ENCODE assay signal across 8 mouse cellular contexts in genomic region chr10:19850998-19851691, GRCm38 (mm10). TPM values are rescaled to one million over a fixed set of nuclear protein-coding genes. Genes with fewer than 3 reads are reported as not detected.
DNase-seq lines count a peak whose midpoint lies in the region; ATAC-seq and TF ChIP-seq lines count a peak whose summit lies in the region.

Gene Slc35d3 (minus strand): TSS chr10:19851459.

- peaks cover 32% of the 10 kb centered on the region for H3K4me1 ChIP-seq in midbrain, embryonic 13.5 days (replicated peaks)
- peaks cover 14% of the 10 kb centered on the region; the same call in 1 of the 2 replicates for H3K4me1 ChIP-seq in stomach, postnatal 0 days (replicated peaks; ENCODE audit: control insufficient read depth, insufficient read depth)

- DNase-seq in cerebellum, adult 18-20 months, result peak; percentile 2 to 20
- no peak for DNase-seq in cerebellum, adult 11 months
- DNase-seq in right cerebral cortex, postnatal 14 days, result peak; percentile 51
- DNase-seq in right cerebral cortex, postnatal 36 days (ENCODE audit: low spot score in 2 of 2), result no peak
- peak; percentile 5 to 17 for DNase-seq in frontal cortex, postnatal 36 days (ENCODE audit: low spot score in 2 of 2)
- DNase-seq in kidney, postnatal 14 days, result peak; percentile 12
- DNase-seq in stomach, postnatal 0 days (ENCODE audit: low spot score), result peak; percentile 30

- WGBS in midbrain, embryonic 13.5 days, result under 1% methylated on average over 53 of the region's 72 CpGs
- under 1% methylated on average over 70 of the region's 72 CpGs for WGBS in stomach, postnatal 0 days

- H3K27me3 ChIP-seq in midbrain, embryonic 13.5 days, result peaks cover 78% of the 10 kb centered on the region
- peaks cover 16% of the 10 kb centered on the region; the same call in 1 of the 2 replicates for H3K27me3 ChIP-seq in stomach, postnatal 0 days (ENCODE audit: control insufficient read depth, insufficient read depth, low read length)

- ATAC-seq in midbrain, embryonic 13.5 days, result peak; percentile 67
- ATAC-seq in stomach, postnatal 0 days (ENCODE audit: low FRiP score, low TSS enrichment), result peak; percentile 39

- H3K4me3 ChIP-seq in midbrain, embryonic 13.5 days (replicated peaks), result peak within 1 kb of the TSS; percentile 62
- peak within 1 kb of the TSS; percentile 51 for H3K4me3 ChIP-seq in stomach, postnatal 0 days (ENCODE audit: low read depth, low read length)

- H3K27ac ChIP-seq in midbrain, embryonic 13.5 days, result no peak within 1 kb of the TSS
- no peak within 1 kb of the TSS for H3K27ac ChIP-seq in stomach, postnatal 0 days (replicated peaks)

- H3K4me2 ChIP-seq in midbrain, embryonic 13.5 days (replicated peaks), result peak within 1 kb of the TSS; percentile 98
- H3K4me2 ChIP-seq in stomach, postnatal 0 days (replicated peaks; ENCODE audit: low read depth), result peak within 1 kb of the TSS; percentile 95

- H3K36me3 ChIP-seq in midbrain, embryonic 13.5 days, result no peaks in the 10 kb centered on the region
- H3K36me3 ChIP-seq in stomach, postnatal 0 days (ENCODE audit: control insufficient read depth, insufficient read depth, low read length), result no peaks in the 10 kb centered on the region

- peak within 1 kb of the TSS; percentile 66 for H3K9ac ChIP-seq in midbrain, embryonic 13.5 days (replicated peaks)
- H3K9ac ChIP-seq in stomach, postnatal 0 days (ENCODE audit: low read length), result peak within 1 kb of the TSS; percentile 38

- no peak for TF ChIP-seq EP300 in stomach, postnatal 0 days (optimal IDR thresholded peaks at IDR 0.05)

- no peak for TF ChIP-seq CTCF in stomach, postnatal 0 days (IDR thresholded peaks at IDR 0.05; ENCODE audit: low read depth)

- H3K9me3 ChIP-seq in midbrain, embryonic 13.5 days, result no peaks in the 10 kb centered on the region
- no peaks in the 10 kb centered on the region for H3K9me3 ChIP-seq in stomach, postnatal 0 days (ENCODE audit: control insufficient read depth, low read length)

RNA-seq across cellular contexts. Expression of gene Slc35d3, which starts in this region (rescaled TPM):
- 1.3 and 2.5 TPM in 2 replicates for polyA plus RNA-seq in midbrain, embryonic 13.5 days (2015; fragmentation: Nextera tagmentation; extraction: Ambion mirVana)
- polyA plus RNA-seq in stomach, postnatal 0 days (2015; fragmentation: Nextera tagmentation; extraction: Ambion mirVana), result 0.24 and 0.25 TPM in 2 replicates

Comparison
In these comparisons a context has a peak if more than half of its experiments do, and no peak if none do; other contexts are left out.
1. DNase-seq: peak in cerebellum, adult 18-20 months (2 of 2), right cerebral cortex, postnatal 14 days (single experiment), frontal cortex, postnatal 36 days (2 of 2) and kidney, postnatal 14 days (single experiment); none in cerebellum, adult 11 months (single experiment) and right cerebral cortex, postnatal 36 days (0 of 2).
2. Peak in DNase-seq, ATAC-seq, H3K4me3 ChIP-seq, H3K9ac ChIP-seq and H3K4me2 ChIP-seq in stomach, postnatal 0 days; RNA of the gene not detected or under 1 TPM.